Mouse (Mus musculus) right cerebral cortex, postnatal 25 days (tissue): Measurements from ENCODE around the gene Atp5d.

Source experiments
- DNase-seq: peaks from one replicate; pipeline ENCODE4 v3.0.0; 2022

Atp5d gene

GRCm38 (mm10) chr10:80189999-80190398, 51.6 kb downstream of the Atp5d start:
- DNase-seq = no peak

GRCm38 (mm10) chr10:80190491-80191051, 52.1 kb downstream of the Atp5d start:
- DNase-seq = no peak

GRCm38 (mm10) chr10:80193976-80194375, 55.5 kb downstream of the Atp5d start:
- no peak for DNase-seq

- no peak for DNase-seq
These were observed 56.0 kb downstream of the Atp5d start for GRCm38 (mm10) chr10:80194441-80194840.
